Mouse (Mus musculus): Measurements from ENCODE around the gene Rab34. TPM values are rescaled to one million over a fixed set of nuclear protein-coding genes. Genes with fewer than 3 reads are reported as not detected.

Rab34 gene
- polyA plus RNA-seq, 1 experiment from 2014 or later: 53.3 TPM

GRCm38 (mm10) chr11:78155674-78156073 lies 32.6 kb upstream of the Rab34 start:
- Histone ChIP-seq H3K9me3 (ENCODE audit: control insufficient read depth, low read length) (no peaks in the 10 kb centered on the region), H3K9ac (replicated peaks; ENCODE audit: low read length) (no peak overlapping the region), H3K4me1 (ENCODE audit: control insufficient read depth, insufficient read depth, low read length) (0 out of 2 replicates have a peak, but pooled peaks cover 3% of the 10 kb centered on the region), H3K4me2 (ENCODE audit: low read length) (no peak overlapping the region), H3K4me3 (replicated peaks; ENCODE audit: low read depth, low read length) (no peak overlapping the region), H3K36me3 (ENCODE audit: control insufficient read depth, insufficient read depth, low read length) (peaks cover 88% of the 10 kb centered on the region), H3K27me3 (ENCODE audit: control insufficient read depth, insufficient read depth, low read length) (no peaks in the 10 kb centered on the region), H3K27ac (replicated peaks; ENCODE audit: low read depth, low read length) (no peak overlapping the region)
- no peak for ATAC-seq (ENCODE audit: low FRiP score, low TSS enrichment)
- DNase-seq: no peak
- WGBS: 72% methylated on average over 5 of the region's 5 CpGs

GRCm38 (mm10) chr11:78156156-78156699 lies 32.0 kb upstream of the Rab34 start:
- Histone ChIP-seq H3K9ac (replicated peaks; ENCODE audit: low read length) (no peak overlapping the region), H3K36me3 (ENCODE audit: control insufficient read depth, insufficient read depth, low read length) (peaks cover 88% of the 10 kb centered on the region), H3K4me2 (ENCODE audit: low read length) (no peak overlapping the region), H3K9me3 (ENCODE audit: control insufficient read depth, low read length) (no peaks in the 10 kb centered on the region), H3K4me3 (replicated peaks; ENCODE audit: low read depth, low read length) (no peak overlapping the region), H3K4me1 (ENCODE audit: control insufficient read depth, insufficient read depth, low read length) (0 out of 2 replicates have a peak, but pooled peaks cover 3% of the 10 kb centered on the region), H3K27ac (replicated peaks; ENCODE audit: low read depth, low read length) (no peak overlapping the region), H3K27me3 (ENCODE audit: control insufficient read depth, insufficient read depth, low read length) (no peaks in the 10 kb centered on the region)
- no peak for ATAC-seq (ENCODE audit: low FRiP score, low TSS enrichment)
- DNase-seq: no peak
- WGBS: 67% methylated on average over 6 of the region's 6 CpGs

- peak; percentile 91 for DNase-seq
- peaks cover 79% of the 10 kb centered on the region for H3K36me3 ChIP-seq (ENCODE audit: control insufficient read depth, insufficient read depth, low read length)
- 20% methylated on average over 2 of the region's 2 CpGs for WGBS
Observed at GRCm38 (mm10) chr11:78159096-78159495, 29.1 kb upstream of the Rab34 start.

GRCm38 (mm10) chr11:78159557-78159956 lies 28.7 kb upstream of the Rab34 start:
- DNase-seq (no peak), ATAC-seq (ENCODE audit: low FRiP score, low TSS enrichment) (no peak)
- H3K4me1 ChIP-seq (ENCODE audit: control insufficient read depth, insufficient read depth, low read length): peaks cover 19% of the 10 kb centered on the region
- 84% methylated on average over 7 of the region's 7 CpGs for WGBS
- H3K36me3 ChIP-seq (ENCODE audit: control insufficient read depth, insufficient read depth, low read length): peaks cover 74% of the 10 kb centered on the region
- H3K9me3 ChIP-seq (ENCODE audit: control insufficient read depth, low read length): no peaks in the 10 kb centered on the region
- H3K9ac ChIP-seq (replicated peaks; ENCODE audit: low read length): no peak overlapping the region
- no peak overlapping the region for H3K27ac ChIP-seq (replicated peaks; ENCODE audit: low read depth, low read length)
- no peak overlapping the region for H3K4me2 ChIP-seq (ENCODE audit: low read length)
- no peaks in the 10 kb centered on the region for H3K27me3 ChIP-seq (ENCODE audit: control insufficient read depth, insufficient read depth, low read length)
- H3K4me3 ChIP-seq (replicated peaks; ENCODE audit: low read depth, low read length): no peak overlapping the region

More at GRCm38 (mm10) chr11:78159096-78159495, 29.1 kb upstream of the Rab34 start:
- no peaks in the 10 kb centered on the region for H3K9me3 ChIP-seq (ENCODE audit: control insufficient read depth, low read length)
- H3K27ac ChIP-seq (replicated peaks; ENCODE audit: low read depth, low read length): no peak overlapping the region
- H3K4me1 ChIP-seq (ENCODE audit: control insufficient read depth, insufficient read depth, low read length): peaks cover 19% of the 10 kb centered on the region
- no peak overlapping the region for H3K4me2 ChIP-seq (ENCODE audit: low read length)
- 0 out of 2 replicates have a peak, but pooled peaks have one; percentile 28 for ATAC-seq (ENCODE audit: low FRiP score, low TSS enrichment)
- H3K4me3 ChIP-seq (replicated peaks; ENCODE audit: low read depth, low read length): no peak overlapping the region
- H3K27me3 ChIP-seq (ENCODE audit: control insufficient read depth, insufficient read depth, low read length): no peaks in the 10 kb centered on the region
- no peak overlapping the region for H3K9ac ChIP-seq (replicated peaks; ENCODE audit: low read length)

- Histone ChIP-seq H3K9me3 (ENCODE audit: control insufficient read depth, low read length) (no peaks in the 10 kb centered on the region), H3K4me3 (replicated peaks; ENCODE audit: low read depth, low read length) (no peak overlapping the region), H3K4me2 (ENCODE audit: low read length) (no peak overlapping the region), H3K27me3 (ENCODE audit: control insufficient read depth, insufficient read depth, low read length) (no peaks in the 10 kb centered on the region), H3K9ac (replicated peaks; ENCODE audit: low read length) (no peak overlapping the region), H3K27ac (replicated peaks; ENCODE audit: low read depth, low read length) (no peak overlapping the region), H3K36me3 (ENCODE audit: control insufficient read depth, insufficient read depth, low read length) (peaks cover 68% of the 10 kb centered on the region), H3K4me1 (ENCODE audit: control insufficient read depth, insufficient read depth, low read length) (peaks cover 19% of the 10 kb centered on the region)
- ATAC-seq (ENCODE audit: low FRiP score, low TSS enrichment) (no peak), DNase-seq (no peak)
- WGBS: 92% methylated on average over 18 of the region's 18 CpGs
Observed at GRCm38 (mm10) chr11:78160171-78160570, 28.1 kb upstream of the Rab34 start.

GRCm38 (mm10) chr11:78160675-78161074 lies 27.6 kb upstream of the Rab34 start:
- peaks cover 20% of the 10 kb centered on the region for H3K4me1 ChIP-seq (ENCODE audit: control insufficient read depth, insufficient read depth, low read length)
- DNase-seq: no peak

GRCm38 (mm10) chr11:78161169-78161568 lies 27.1 kb upstream of the Rab34 start:
- H3K4me1 ChIP-seq (ENCODE audit: control insufficient read depth, insufficient read depth, low read length): peaks cover 25% of the 10 kb centered on the region
- WGBS: 92% methylated on average over 14 of the region's 14 CpGs
- no peak for DNase-seq
- H3K4me2 ChIP-seq (ENCODE audit: low read length): no peak overlapping the region
- no peak overlapping the region for H3K9ac ChIP-seq (replicated peaks; ENCODE audit: low read length)
- H3K36me3 ChIP-seq (ENCODE audit: control insufficient read depth, insufficient read depth, low read length): peaks cover 58% of the 10 kb centered on the region
- H3K27me3 ChIP-seq (ENCODE audit: control insufficient read depth, insufficient read depth, low read length): no peaks in the 10 kb centered on the region
- no peaks in the 10 kb centered on the region for H3K9me3 ChIP-seq (ENCODE audit: control insufficient read depth, low read length)
- H3K27ac ChIP-seq (replicated peaks; ENCODE audit: low read depth, low read length): no peak overlapping the region
- no peak overlapping the region for H3K4me3 ChIP-seq (replicated peaks; ENCODE audit: low read depth, low read length)
- no peak for ATAC-seq (ENCODE audit: low FRiP score, low TSS enrichment)

More at GRCm38 (mm10) chr11:78160675-78161074, 27.6 kb upstream of the Rab34 start:
- Histone ChIP-seq H3K27ac (replicated peaks; ENCODE audit: low read depth, low read length) (no peak overlapping the region), H3K4me2 (ENCODE audit: low read length) (no peak overlapping the region), H3K9me3 (ENCODE audit: control insufficient read depth, low read length) (no peaks in the 10 kb centered on the region), H3K36me3 (ENCODE audit: control insufficient read depth, insufficient read depth, low read length) (peaks cover 63% of the 10 kb centered on the region), H3K4me3 (replicated peaks; ENCODE audit: low read depth, low read length) (no peak overlapping the region), H3K27me3 (ENCODE audit: control insufficient read depth, insufficient read depth, low read length) (no peaks in the 10 kb centered on the region), H3K9ac (replicated peaks; ENCODE audit: low read length) (no peak overlapping the region)
- ATAC-seq (ENCODE audit: low FRiP score, low TSS enrichment): no peak
- WGBS: 91% methylated on average over 3 of the region's 3 CpGs

- peak overlapping the region; percentile 97; the same call in 1 of the 2 replicates for H3K27ac ChIP-seq (replicated peaks; ENCODE audit: low read depth, low read length)
- peaks cover 26% of the 10 kb centered on the region for H3K4me1 ChIP-seq (ENCODE audit: control insufficient read depth, insufficient read depth, low read length)
- peak overlapping the region; percentile 100; the same call in 1 of the 2 replicates for H3K9ac ChIP-seq (replicated peaks; ENCODE audit: low read length)
- H3K9me3 ChIP-seq (ENCODE audit: control insufficient read depth, low read length): no peaks in the 10 kb centered on the region
- H3K36me3 ChIP-seq (ENCODE audit: control insufficient read depth, insufficient read depth, low read length): peaks cover 52% of the 10 kb centered on the region
- ATAC-seq (ENCODE audit: low FRiP score, low TSS enrichment) (no peak), DNase-seq (no peak)
- H3K27me3 ChIP-seq (ENCODE audit: control insufficient read depth, insufficient read depth, low read length): no peaks in the 10 kb centered on the region
- H3K4me3 ChIP-seq (replicated peaks; ENCODE audit: low read depth, low read length): 0 out of 2 replicates have a peak overlapping the region, but pooled peaks have one; percentile 100
- H3K4me2 ChIP-seq (ENCODE audit: low read length): peak overlapping the region; percentile 86
- 72% methylated on average over 4 of the region's 4 CpGs for WGBS
Observed at GRCm38 (mm10) chr11:78161968-78162367, 26.3 kb upstream of the Rab34 start.

GRCm38 (mm10) chr11:78162504-78162903 lies 25.7 kb upstream of the Rab34 start:
- peak overlapping the region; percentile 86 for H3K4me2 ChIP-seq (ENCODE audit: low read length)
- no peak for ATAC-seq (ENCODE audit: low FRiP score, low TSS enrichment)
- no peak for DNase-seq
- peaks cover 26% of the 10 kb centered on the region for H3K4me1 ChIP-seq (ENCODE audit: control insufficient read depth, insufficient read depth, low read length)
- H3K27me3 ChIP-seq (ENCODE audit: control insufficient read depth, insufficient read depth, low read length): no peaks in the 10 kb centered on the region
- H3K9ac ChIP-seq (replicated peaks; ENCODE audit: low read length): peak overlapping the region; percentile 100
- H3K27ac ChIP-seq (replicated peaks; ENCODE audit: low read depth, low read length): peak overlapping the region; percentile 97
- H3K9me3 ChIP-seq (ENCODE audit: control insufficient read depth, low read length): no peaks in the 10 kb centered on the region
- H3K36me3 ChIP-seq (ENCODE audit: control insufficient read depth, insufficient read depth, low read length): peaks cover 48% of the 10 kb centered on the region
- WGBS: 33% methylated on average over 6 of the region's 6 CpGs
- H3K4me3 ChIP-seq (replicated peaks; ENCODE audit: low read depth, low read length): peak overlapping the region; percentile 100
